Mouse (Mus musculus): ENCODE measurements around the gene Cdc42ep5. TPM values are rescaled to one million over a fixed set of nuclear protein-coding genes. Genes with fewer than 3 reads are reported as not detected.

The Cdc42ep5 gene
- total RNA-seq, 2 experiments from 2014 or later = 1.5 to 1.7 TPM

GRCm38 (mm10) chr7:4127894-4128293 lies 36.8 kb downstream of the Cdc42ep5 start:
- no peak for DNase-seq (ENCODE audit: low spot score)

- DNase-seq (ENCODE audit: low spot score) = no peak
These were observed 37.5 kb downstream of the Cdc42ep5 start for GRCm38 (mm10) chr7:4126992-4127785.

DNA sequence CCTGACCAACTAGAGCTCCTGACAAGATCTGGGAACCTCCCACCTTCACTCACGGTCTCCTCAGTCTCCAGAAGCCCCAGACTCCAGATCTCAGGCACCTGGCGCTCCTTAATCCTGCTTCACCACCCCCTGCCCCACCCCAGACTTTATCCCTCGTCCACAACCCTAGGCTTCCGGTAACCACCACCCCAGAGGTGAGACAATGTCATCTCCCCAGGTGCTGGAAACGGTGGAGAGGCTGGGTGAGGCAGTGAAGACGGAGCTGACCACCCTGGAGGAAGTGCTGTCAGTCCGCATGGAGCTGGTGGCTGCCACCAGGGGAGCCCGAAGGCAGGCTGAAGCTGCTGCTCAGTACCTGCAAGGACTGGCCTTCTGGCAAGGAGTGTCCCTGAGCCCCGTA lies 39.4 kb downstream of the Cdc42ep5 start:
- DNase-seq (ENCODE audit: low spot score) = no peak

DNA sequence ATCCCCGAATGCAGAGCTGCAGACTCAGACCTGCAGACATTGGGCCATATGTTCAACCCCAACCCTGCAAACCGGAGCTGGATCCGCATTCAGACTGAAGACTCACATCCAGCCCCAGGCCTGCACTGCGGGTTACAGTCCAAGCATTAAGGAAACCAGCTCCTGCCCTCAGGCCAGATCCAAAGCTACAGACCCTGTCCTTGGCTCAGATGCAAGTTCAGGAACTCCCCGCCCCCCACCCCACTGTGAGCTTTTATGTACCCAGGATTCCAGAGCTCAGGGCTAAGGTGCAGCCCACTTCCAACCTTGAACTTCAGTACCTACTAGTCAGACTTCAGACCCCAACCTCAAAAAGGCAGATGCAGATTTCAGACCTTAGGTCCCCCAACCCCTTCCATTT lies 39.8 kb downstream of the Cdc42ep5 start:
- no peak for DNase-seq (ENCODE audit: low spot score)

GRCm38 (mm10) chr7:4124315-4124759 lies 40.3 kb downstream of the Cdc42ep5 start:
- DNase-seq (ENCODE audit: low spot score) = no peak

GRCm38 (mm10) chr7:4123732-4124131 lies 40.9 kb downstream of the Cdc42ep5 start:
- DNase-seq (ENCODE audit: low spot score) = no peak

- no peak for DNase-seq (ENCODE audit: low spot score)
These were observed 41.9 kb downstream of the Cdc42ep5 start for GRCm38 (mm10) chr7:4122783-4123182.

DNA sequence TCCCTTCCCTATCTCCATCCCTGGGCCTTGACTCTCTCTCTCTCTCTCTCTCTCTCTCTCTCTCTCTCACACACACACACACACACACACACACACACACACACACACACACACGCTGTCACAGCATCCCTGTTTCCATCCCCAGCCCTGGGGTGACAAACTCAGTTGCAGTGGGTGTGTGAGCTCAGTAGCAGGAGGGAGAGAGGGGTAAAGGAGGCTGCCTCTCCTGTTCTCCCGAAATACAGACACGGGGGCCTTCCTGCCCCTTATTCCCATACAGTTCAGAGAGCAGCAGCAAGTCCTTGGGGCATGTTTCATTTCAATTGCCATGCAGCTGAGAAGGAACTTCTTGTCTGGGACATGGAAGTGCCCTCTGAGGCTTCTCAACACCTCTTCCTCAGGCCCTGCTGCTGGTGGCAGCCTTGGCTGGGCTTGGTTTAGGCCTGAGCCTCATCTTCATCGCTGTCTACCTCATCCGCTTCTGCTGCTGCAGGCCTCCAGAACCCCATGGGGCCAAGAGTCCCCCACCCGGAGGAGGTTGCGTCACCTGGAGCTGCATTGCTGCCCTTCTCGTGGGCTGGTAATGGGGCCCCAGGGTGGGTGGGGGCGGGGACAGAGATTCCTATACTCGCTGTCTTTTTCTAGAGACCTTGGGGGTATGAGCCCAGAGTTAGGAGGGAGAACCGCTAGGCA lies 42.4 kb downstream of the Cdc42ep5 start:
- no peak for DNase-seq (ENCODE audit: low spot score)

- no peak for DNase-seq (ENCODE audit: low spot score)
These were observed 44.4 kb downstream of the Cdc42ep5 start for GRCm38 (mm10) chr7:4119976-4120921.

- no peak for DNase-seq (ENCODE audit: low spot score)
These were observed 45.2 kb downstream of the Cdc42ep5 start, which contains the start of gene Ttyh1 for GRCm38 (mm10) chr7:4119344-4119902. Ttyh1 (plus strand) TSS chr7:4119408.

DNA sequence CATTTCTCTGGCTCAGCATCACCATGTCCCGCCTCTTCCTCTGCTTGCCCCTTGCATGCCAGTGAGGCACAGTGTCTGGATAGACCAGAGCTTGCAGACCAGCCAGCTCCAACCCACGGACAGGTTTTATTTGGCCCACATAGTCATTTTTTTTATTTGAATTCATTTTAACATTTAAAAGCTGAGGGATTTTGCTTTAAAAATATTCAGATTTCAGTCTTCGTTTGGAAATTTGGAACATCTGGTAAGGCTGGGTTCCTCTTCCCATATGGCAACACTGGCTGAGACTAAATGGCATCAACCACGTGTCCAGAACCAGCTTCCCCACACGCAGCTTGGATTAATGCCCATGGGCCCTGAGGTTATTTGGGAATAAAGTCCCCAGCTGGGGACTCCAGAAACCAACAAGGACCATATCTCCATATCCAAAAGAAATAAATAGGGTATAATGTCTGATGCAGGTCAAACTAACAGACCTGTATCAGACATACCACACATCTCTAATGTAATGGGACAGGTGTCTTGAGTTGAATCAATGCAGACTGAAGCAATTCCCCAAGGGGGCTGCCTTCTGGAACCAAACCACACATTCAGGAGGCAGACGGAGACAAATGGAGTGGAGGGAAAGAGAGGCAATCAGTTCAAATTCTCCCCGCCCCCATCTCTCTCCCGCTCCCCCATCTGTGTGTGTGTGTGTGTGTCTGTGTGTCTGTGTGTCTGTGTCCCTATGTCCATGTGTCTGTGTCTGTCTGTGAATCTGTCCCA lies 47.4 kb downstream of the Cdc42ep5 start:
- DNase-seq (ENCODE audit: low spot score) = no peak

DNA sequence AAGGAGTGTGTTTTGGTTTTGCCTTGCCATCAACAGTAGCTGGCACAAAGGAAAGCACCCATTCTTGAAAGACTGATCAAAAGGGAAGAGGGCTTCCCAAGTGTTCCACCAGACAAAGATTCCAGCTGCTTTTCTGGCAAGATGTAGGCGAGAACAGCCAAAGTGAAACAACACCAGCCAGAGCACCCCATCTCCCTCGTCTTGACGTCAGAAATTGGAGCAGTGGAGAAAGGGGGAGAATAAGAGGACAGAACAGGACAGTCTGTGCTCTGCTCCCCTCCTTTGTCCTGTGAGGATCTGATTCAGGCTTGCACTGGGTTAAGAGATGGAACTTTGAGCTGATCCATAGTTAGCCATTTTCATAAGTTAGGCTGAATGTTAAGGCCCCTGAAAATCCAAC lies 52.9 kb downstream of the Cdc42ep5 start:
- DNase-seq (ENCODE audit: low spot score) = peak; percentile 15

GRCm38 (mm10) chr7:4103411-4103810 lies 61.2 kb downstream of the Cdc42ep5 start:
- peak; percentile 22 for DNase-seq (ENCODE audit: low spot score)

Other genes starting within 250 kb of the Cdc42ep5 start
- under 1 TPM; 0.09 to 0.28 TPM for gene Lilra6, start 249.4 kb downstream of the Cdc42ep5 start, total RNA-seq (2021)
- gene Lair1, start 101.7 kb downstream of the Cdc42ep5 start, total RNA-seq (2021) = under 1 TPM in 1 of 2 experiments, not detected in 1; 0.97 TPM
- gene Ttyh1, start 45.5 kb downstream of the Cdc42ep5 start, total RNA-seq (2021) = 1 to 10 TPM in 1 of 2 experiments, under 1 TPM in 1; 0.81 to 1.6 TPM
- 10 to 100 TPM; 27.2 to 33.0 TPM for gene Leng8, start 27.8 kb downstream of the Cdc42ep5 start, total RNA-seq (2021)
- 1 to 10 TPM; 1.8 to 2.2 TPM for gene Leng9, start 14.5 kb downstream of the Cdc42ep5 start, total RNA-seq (2021)
- not detected for gene Lilra5, start 72.9 kb upstream of the Cdc42ep5 start, total RNA-seq (2021)
- gene Ncr1, start 172.9 kb upstream of the Cdc42ep5 start, total RNA-seq (2021) = not detected
- not detected for gene Gp6, start 232.9 kb upstream of the Cdc42ep5 start, total RNA-seq (2021)